Mouse (Mus musculus) mouse embryonic stem cell (cell line): ENCODE results near the gene M1ap.

Experiments
- in situ Hi-C, 2 experiments: fragments of 300-500 bp; cut with MboI; formaldehyde crosslinking; loops; 1 replicate in 1 of 2; 3 replicates in 1 of 2; pipeline ENCODE4 v1.14.3; 2019 to 2020; ENCODE audit warnings: low sequenced_read_pairs in 2 of 2, low pct_unique_long_range_greater_than_20kb in 1 of 2, mixed read lengths in 1 of 2; ENCODE audit not compliant: unreplicated experiment in 1 of 2

Gene M1ap

DNA sequence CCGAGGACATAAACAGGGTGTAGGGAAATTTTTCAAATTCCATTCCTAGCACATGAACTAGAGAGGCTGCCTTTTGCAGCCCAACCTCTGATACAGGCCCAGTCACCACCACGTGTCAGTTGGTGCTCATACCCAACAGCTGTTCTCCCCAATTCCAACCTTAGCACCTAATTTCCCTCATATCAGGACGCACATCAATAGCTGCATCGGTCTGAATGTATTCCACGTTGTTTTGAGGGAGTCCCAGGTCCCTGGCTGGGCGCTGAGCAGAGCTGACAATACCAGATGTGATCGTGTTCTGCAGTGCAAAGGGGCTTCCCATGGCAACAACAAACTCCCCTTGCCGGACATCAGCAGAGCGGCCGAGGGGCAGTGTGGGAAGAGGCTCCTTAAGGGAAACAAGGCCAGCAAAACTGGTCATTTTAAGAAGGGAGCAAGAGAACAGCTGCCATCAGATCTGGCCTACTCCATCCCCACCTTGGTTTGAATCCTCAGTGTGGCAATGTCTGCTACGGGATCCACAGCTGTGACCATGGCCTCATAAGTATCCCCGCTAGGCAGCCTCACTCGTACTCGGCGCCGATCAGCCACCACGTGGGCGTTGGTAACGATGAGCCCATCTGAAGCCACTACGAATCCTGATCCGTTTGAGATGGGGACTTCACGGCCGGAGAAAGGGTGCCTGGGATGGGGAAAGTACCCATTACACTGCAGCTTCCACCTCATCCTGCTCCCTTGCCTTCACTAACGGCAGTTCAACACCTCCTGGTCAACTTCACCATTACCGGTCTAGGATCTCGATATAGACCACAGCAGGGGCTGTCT is 106.6 kb downstream of the M1ap start:
- in situ Hi-C loops = no loop called here

- in situ Hi-C loops = no loop called here
Measured at GRCm38 (mm10) chr6:83054074-83054851, 107.6 kb downstream of the M1ap start, which contains the start of gene Aup1. Gene Aup1, plus strand, starts transcription at chr6:83054521.

DNA sequence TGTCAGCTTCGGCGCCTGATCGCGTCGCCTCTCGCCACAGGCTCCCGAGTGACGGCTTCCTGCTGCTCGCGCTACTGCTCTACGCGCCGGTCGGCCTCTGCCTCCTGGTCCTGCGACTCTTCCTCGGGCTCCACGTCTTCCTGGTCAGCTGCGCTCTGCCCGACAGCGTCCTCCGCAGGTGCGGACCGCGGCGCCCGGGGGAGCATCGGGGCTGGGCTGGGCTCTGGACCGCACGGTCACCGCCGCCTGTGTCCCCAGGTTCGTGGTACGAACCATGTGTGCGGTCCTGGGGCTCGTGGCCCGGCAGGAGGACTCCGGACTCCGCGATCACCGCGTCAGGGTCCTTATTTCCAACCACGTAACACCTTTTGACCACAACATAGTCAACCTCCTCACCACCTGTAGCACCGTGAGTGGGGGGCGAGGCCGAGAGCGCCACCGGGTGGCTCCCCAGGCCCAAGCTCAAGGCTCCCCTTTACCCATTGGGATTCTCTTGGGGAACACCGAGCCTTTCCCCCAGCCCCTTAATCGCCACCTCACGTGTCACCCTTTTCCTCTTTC is 108.2 kb downstream of the M1ap start, which contains the start of gene Htra2:
Gene Htra2, minus strand, starts transcription at position 403 of the 561 bp plus-strand sequence.
- in situ Hi-C loops = no loop called here

DNA sequence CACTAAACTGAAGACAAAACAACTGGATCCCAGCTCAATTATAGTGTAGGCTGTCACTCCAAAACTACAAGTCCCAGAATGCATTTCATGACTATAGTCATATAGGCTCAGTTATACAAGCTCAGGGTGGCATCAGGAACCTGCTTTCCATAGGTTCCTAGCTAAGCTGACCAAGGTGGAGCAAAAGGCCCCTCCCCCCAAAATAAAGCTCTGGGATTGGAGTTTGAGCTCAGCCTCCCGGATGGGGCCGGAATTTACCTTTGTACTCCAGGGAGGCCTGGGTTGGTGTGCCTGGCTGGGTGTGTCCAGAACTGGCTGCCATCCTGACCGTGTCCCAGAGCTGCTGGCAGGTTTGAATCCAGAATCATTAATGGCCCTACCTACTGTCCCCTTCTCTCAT is 111.1 kb downstream of the M1ap start, which contains the start of gene Dqx1:
Gene Dqx1, plus strand, starts transcription at position 55 of the 400 bp plus-strand sequence.
- in situ Hi-C loops = no loop called here

DNA sequence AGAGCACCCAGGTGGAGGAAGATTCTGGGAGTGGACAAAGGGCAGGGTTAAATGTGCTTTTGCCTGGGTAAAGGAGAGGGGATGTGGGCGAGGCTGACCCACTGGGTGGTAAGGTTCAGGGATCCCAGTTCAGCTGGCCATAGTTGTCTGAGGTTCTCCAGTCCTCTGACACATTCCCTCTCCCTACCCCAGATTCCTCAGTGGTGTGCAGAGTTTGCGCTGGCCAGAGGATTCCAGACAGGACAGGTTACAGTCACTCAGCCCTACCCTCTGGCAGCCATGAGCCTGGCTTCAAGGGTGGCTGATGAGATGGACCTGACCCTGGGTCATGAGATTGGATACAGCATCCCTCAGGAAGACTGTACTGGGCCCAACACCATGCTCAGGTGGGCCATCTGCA is 112.0 kb downstream of the M1ap start:
- in situ Hi-C loops = no loop called here

DNA sequence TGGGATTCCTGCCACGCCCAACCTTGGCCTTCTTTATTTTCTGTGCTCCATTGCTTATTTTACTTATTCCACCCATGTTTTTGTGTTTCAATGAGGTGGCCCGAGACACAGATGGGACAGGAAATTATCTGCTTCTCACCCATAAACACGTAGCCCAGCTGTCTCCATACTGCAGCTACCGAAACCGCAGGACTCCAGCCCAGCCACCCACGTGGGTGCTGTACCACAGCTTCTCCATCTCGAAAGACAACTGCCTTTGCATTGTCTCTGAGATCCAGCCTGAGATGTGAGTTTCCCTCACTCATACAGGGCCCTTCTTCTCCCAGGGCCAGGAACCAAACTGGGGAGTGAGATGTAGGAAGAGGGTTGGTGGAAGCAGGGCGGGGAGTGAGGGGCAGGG is 119.3 kb downstream of the M1ap start:
- in situ Hi-C loops = loop anchor here in 1 of 2 experiments (10.0 kb wide), 1 partner anchor 649 kb away; the partner anchor contains the start of gene Vax2

DNA sequence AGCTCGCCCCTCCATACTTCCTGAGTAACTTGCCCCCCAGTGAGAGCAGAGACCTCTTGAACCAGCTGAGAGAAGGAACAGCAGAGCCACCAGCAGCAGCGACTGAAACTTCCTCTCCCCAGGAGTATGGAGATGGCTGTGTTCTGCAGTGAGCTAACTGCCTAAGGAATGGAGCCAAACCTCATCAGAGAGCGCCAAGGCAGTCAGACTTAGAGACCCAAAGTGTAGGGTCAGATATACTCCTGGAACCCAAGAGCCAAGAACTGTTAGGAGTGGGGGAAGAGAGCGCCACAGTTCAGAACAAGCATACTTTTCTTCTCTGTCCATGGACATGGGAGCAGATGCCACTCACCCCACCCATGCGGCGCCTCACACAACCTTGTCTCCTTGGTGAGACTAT is 119.7 kb downstream of the M1ap start:
- in situ Hi-C loops = loop anchor here in 1 of 2 experiments (10.0 kb wide), 1 partner anchor 648 kb away; the partner anchor contains the start of gene Vax2

GRCm38 (mm10) chr6:83068221-83068620 is 121.5 kb downstream of the M1ap start:
- in situ Hi-C loops = loop anchor here in 1 of 2 experiments (10.0 kb wide), 1 partner anchor 647 kb away; the partner anchor contains the start of gene Vax2

- in situ Hi-C loops = loop anchor here in 1 of 2 experiments (10.0 kb wide), 1 partner anchor 646 kb away; the partner anchor contains the start of gene Vax2
Measured at GRCm38 (mm10) chr6:83068706-83069487, 122.2 kb downstream of the M1ap start.

- in situ Hi-C loops = loop anchor here in 1 of 2 experiments (10.0 kb wide), 1 partner anchor 645 kb away; the partner anchor contains the start of gene Vax2
Measured at GRCm38 (mm10) chr6:83069488-83070246, 123.0 kb downstream of the M1ap start.

- in situ Hi-C loops = no loop called here
Measured at GRCm38 (mm10) chr6:83070247-83070310, 123.4 kb downstream of the M1ap start, which contains the start of gene Tlx2. Gene Tlx2, minus strand, starts transcription at chr6:83070293.

GRCm38 (mm10) chr6:83070311-83071219 is 123.9 kb downstream of the M1ap start:
- in situ Hi-C loops = no loop called here

- in situ Hi-C loops = no loop called here
Measured at GRCm38 (mm10) chr6:83071220-83071619, 124.5 kb downstream of the M1ap start.

DNA sequence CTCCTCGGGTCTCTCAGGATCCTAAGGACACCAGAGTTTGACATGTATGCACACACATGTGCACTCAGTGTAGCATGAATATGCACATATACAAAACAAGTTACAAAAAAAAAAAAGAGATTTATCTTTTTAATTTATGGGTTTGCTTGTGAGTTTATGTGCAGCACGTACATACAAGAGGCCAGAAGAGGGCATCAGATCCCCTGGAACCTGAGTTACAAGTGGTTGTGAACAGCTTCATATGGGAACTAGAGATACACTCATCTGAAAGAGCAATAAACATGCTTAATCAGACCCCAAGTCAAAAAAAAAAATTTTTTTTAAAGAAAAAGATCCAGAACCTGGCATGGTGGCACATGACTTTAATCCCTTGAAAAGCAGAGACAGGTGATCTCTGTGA is 128.3 kb downstream of the M1ap start:
- in situ Hi-C loops = no loop called here

DNA sequence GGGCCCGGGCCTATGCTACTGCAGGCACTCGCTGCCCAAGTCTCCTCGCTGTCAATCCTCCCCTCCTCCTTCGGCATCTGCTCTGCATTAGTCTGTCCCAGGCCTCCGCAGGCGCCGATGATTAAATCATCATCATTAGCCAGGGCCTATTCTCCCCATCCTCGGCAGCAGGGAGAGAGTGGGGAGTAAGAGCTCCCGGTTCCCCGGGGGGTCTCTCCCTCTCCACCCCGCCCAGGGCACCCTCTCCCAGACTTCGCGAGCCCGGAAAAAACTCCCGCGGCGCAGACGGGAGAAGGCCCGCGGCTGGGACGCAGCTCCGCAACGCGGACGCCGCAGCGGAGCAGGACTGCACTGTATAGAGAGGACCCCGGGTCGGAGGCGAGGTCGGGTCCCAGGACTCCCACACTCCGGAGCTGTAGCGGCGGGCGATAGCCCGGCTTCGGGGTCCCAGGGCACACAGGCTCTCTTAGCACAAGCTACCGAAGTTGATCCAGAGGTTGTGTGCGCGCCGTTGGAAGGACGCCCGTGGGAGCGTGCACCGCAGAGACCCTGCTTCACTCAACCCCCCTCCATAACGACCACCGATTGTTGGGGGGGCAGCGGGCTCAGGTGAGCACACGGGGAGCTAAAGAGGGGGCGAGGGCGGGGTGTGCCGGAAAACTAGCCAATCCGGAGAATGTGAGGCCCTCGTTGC is 131.1 kb downstream of the M1ap start, which contains the start of gene Pcgf1:
Gene Pcgf1, plus strand, starts transcription at position 240 of the 694 bp plus-strand sequence.
- in situ Hi-C loops = no loop called here

DNA sequence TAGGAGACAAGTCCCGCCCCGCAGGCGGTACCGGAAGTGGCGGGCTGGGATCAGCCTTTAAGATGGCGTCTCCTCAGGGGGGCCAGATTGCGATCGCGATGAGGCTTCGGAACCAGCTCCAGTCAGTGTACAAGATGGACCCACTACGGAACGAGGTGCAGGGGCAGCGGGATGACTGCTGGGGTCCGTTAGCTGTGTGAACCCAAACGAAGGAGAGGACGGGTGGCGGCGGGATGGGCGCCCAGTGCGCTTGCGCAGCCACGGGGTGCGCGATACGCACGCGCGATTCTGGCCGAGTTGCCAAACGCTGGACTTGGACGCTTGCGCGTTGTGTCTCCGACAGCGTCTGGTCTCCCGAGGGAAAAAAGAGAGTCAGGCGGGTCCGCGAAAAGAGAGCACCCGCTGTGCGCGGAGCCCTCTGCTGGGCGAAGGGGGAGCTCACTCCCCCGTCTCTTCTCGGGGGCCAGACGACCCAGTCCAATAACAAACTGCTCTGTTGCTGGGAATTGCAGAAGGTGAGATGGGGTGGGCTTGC is 131.7 kb downstream of the M1ap start:
- in situ Hi-C loops = no loop called here
